1 mouse cellular context compared by ENCODE assay signal in genomic region chr11:22053034-22053668, GRCm38 (mm10).
TF ChIP-seq lines count a peak whose summit lies in the region.

No protein-coding gene starts in this region.

TF ChIP-seq in MEL, 35 proteins besides CTCF, POLR2A, EP300 and RAD21:
- TF ChIP-seq ZNF384 (IDR thresholded peaks at IDR 0.05; ENCODE audit: low read depth, low read length) (peak; percentile 66), MAFK (IDR thresholded peaks at IDR 0.05; ENCODE audit: borderline replicate concordance, low read depth, low read length) (no peak), NELFE (IDR thresholded peaks at IDR 0.05; ENCODE audit: low read depth, low read length) (no peak), ZMIZ1 (IDR thresholded peaks at IDR 0.05; ENCODE audit: low read depth, low read length) (no peak), TBP (IDR thresholded peaks at IDR 0.05; ENCODE audit: low read depth, low read length) (no peak), CHD1 (IDR thresholded peaks at IDR 0.05; ENCODE audit: low read depth, low read length) (no peak), SIN3A (IDR thresholded peaks at IDR 0.05; ENCODE audit: low read length) (no peak), TCF12 (IDR thresholded peaks at IDR 0.05; ENCODE audit: low read depth, low read length) (peak; percentile 77), MYC (IDR thresholded peaks at IDR 0.05; ENCODE audit: low read depth, low read length) (no peak), MYB (IDR thresholded peaks at IDR 0.05; ENCODE audit: low read depth, low read length) (no peak), MAX (IDR thresholded peaks at IDR 0.05; ENCODE audit: low read length) (no peak), ZC3H11A (IDR thresholded peaks at IDR 0.05; ENCODE audit: low read depth, low read length) (no peak), USF1 (IDR thresholded peaks at IDR 0.05; ENCODE audit: low read depth, low read length) (no peak), USF2 (IDR thresholded peaks at IDR 0.05; ENCODE audit: borderline replicate concordance in 1 of 2, insufficient read depth in 1 of 2, low read depth in 1 of 2, low read length in 2 of 2) (no peak), GATA1 (IDR thresholded peaks at IDR 0.05; ENCODE audit: low read depth, low read length) (peak; percentile 77), POLR2AphosphoS2 (IDR thresholded peaks at IDR 0.05; ENCODE audit: low read length) (no peak), TAL1 (IDR thresholded peaks at IDR 0.05; ENCODE audit: low read length) (peak; percentile 48), ZKSCAN1 (IDR thresholded peaks at IDR 0.05; ENCODE audit: low read depth, low read length) (no peak), UBTF (IDR thresholded peaks at IDR 0.05; ENCODE audit: borderline replicate concordance, insufficient read depth, low read depth, low read length) (no peak), POLR2AphosphoS5 (IDR thresholded peaks at IDR 0.05; ENCODE audit: borderline replicate concordance, low read depth, low read length) (no peak), RCOR1 (IDR thresholded peaks at IDR 0.05; ENCODE audit: low read depth, low read length) (peak; percentile 95), ETS1 (IDR thresholded peaks at IDR 0.05; ENCODE audit: low read depth, low read length) (no peak), CHD2 (IDR thresholded peaks at IDR 0.05; ENCODE audit: low read length) (no peak), MXI1 (IDR thresholded peaks at IDR 0.05; ENCODE audit: low read depth, low read length) (no peak)
